ENCODE assay signal across 30 mouse cellular contexts in the genomic region with DNA sequence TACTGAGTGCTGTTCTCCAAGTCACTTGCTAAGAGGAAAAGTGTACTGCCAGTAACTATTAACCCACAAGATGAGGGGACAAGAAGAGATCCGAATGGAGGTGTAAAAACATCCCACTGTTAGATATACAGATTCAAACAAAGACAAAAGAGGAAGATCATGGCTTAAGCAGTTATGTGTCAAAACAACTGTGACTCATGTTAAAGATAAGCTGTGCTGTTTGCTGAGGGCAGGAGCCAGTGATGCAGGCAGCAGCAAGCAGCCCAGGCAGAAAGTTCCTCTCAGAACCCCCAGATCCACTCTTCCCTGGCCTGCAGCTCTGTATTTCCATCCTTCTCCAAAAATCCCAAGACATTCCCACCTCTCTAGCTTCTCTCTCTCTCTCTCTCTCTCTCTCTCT.
A peak's percentile ranks its signal among the peaks of the same experiment; 100 is the strongest.
DNase-seq lines count a peak whose midpoint lies in the region; ATAC-seq and TF ChIP-seq lines count a peak whose summit lies in the region.
"Had no signal": no experiment of that assay in that cellular context is flagged by ENCODE, and none has a peak within 500 bp of the region (broad histone marks: within the 10 kb centered on the region; RNA-seq: fewer than 3 reads in every experiment).

No protein-coding gene starts in this region.

- CTCF ChIA-PET in Patski (lab: Charles Lee): interaction anchor here (3.0 kb wide), 1 partner anchor 12 kb away, joined by 13 read pairs; no protein-coding TSS in a partner anchor

- 0 out of 2 replicates have a peak overlapping the region, but pooled peaks have one; percentile 21 for H3K9ac ChIP-seq in heart, embryonic 14.5 days (ENCODE audit: low read length)
- H3K9ac ChIP-seq: forebrain, embryonic 13.5 days; hindbrain, embryonic 13.5 days; liver, embryonic 12.5 days; liver, postnatal 0 days; midbrain, embryonic 15.5 days had no signal

- peaks cover 15 to 53% of the 10 kb centered on the region in 2 experiments for H3K4me1 ChIP-seq in heart, embryonic 14.5 days (ENCODE audit: control insufficient read depth in 2 of 2, insufficient read depth in 2 of 2, low read length in 2 of 2)

- no peak overlapping the region for H3K4me3 ChIP-seq in heart, embryonic 14.5 days (ENCODE audit: control insufficient read depth in 1 of 2, insufficient read depth in 1 of 2, low read depth in 1 of 2, low read length in 2 of 2)
- H3K4me3 ChIP-seq: forebrain, embryonic 13.5 days; hindbrain, embryonic 13.5 days; liver, embryonic 12.5 days; midbrain, embryonic 15.5 days had no signal

- ATAC-seq in heart, embryonic 14.5 days (ENCODE audit: insufficient number of reproducible peaks, insufficient read depth, low FRiP score, low read depth): no peak
- ATAC-seq in Patski: peak; percentile 57
- ATAC-seq in megakaryocyte progenitor cell, adult 5-6 weeks (replicated peaks; ENCODE audit: poor library complexity): peak; percentile 54
- ATAC-seq: activated CD4-positive, CD25-positive, alpha-beta regulatory T cell, adult 4 months; forebrain, embryonic 13.5 days; intestine, embryonic 16.5 days; liver, embryonic 12.5 days; liver, postnatal 0 days; midbrain, embryonic 15.5 days had no signal

- no peaks in the 10 kb centered on the region for H3K27me3 ChIP-seq in heart, embryonic 14.5 days (ENCODE audit: control insufficient read depth, insufficient read depth, low read length)
- H3K27me3 ChIP-seq in Patski: no peaks in the 10 kb centered on the region
- H3K27me3 ChIP-seq: CH12.LX; forebrain, embryonic 13.5 days; hindbrain, embryonic 13.5 days; liver, embryonic 12.5 days; midbrain, embryonic 15.5 days had no signal

- intact Hi-C loops in heart, postnatal 10 days (cut with DNase I): no loop called here

- 14% methylated on average over 1 of the region's 1 CpGs for WGBS in heart, embryonic 14.5 days

- no peaks in the 10 kb centered on the region for H3K36me3 ChIP-seq in heart, embryonic 14.5 days (ENCODE audit: control insufficient read depth, insufficient read depth, low read length)
- H3K36me3 ChIP-seq: hindbrain, embryonic 13.5 days; liver, embryonic 12.5 days; midbrain, embryonic 15.5 days had no signal

- no peaks in the 10 kb centered on the region for H3K9me3 ChIP-seq in heart, embryonic 14.5 days (ENCODE audit: control insufficient read depth, low read length)
- H3K9me3 ChIP-seq: forebrain, embryonic 13.5 days; hindbrain, embryonic 13.5 days; liver, embryonic 12.5 days; midbrain, embryonic 15.5 days had no signal

- POLR2A ChIA-PET in Patski (lab: Charles Lee): interaction anchor here (0.6 kb wide), 1 partner anchor 196 kb away, joined by 5 read pairs; no protein-coding TSS in a partner anchor

- DNase-seq in heart, postnatal 10 days: no peak
- DNase-seq in MEL-GATA-1-ER (ENCODE audit: extremely low read depth, low read depth) (peak; percentile 38), Patski (ENCODE audit: low read depth, low spot score) (no peak)
- no peak for DNase-seq in spleen, postnatal 36 days (ENCODE audit: low spot score in 2 of 2)
- DNase-seq in natural killer cell, adult 2 months (ENCODE audit: low spot score in 2 of 2): no peak
- DNase-seq: adrenal gland, adult 2 months; cerebellum, adult 8-10 months; cerebellum, postnatal 25 days; gastrocnemius, postnatal 10 days; heart, adult 18-20 months; kidney, adult 8-10 months; kidney, postnatal 10 days; layer of hippocampus, adult 9-11 months; left cerebral cortex, postnatal 4 days; liver, postnatal 0 days; lung, postnatal 36 days; right cerebral cortex, postnatal 25 days; spleen, adult 18-20 months; thymus, adult 18-20 months; thymus, postnatal 25 days had no signal

- 0 out of 4 replicates have a peak overlapping the region, but pooled peaks of 1 of the 2 experiments have one; percentile 1 for H3K27ac ChIP-seq in heart, embryonic 14.5 days (replicated peaks in 1 of 2; ENCODE audit: control insufficient read depth in 1 of 2, insufficient read depth in 1 of 2, low read depth in 2 of 2, low read length in 2 of 2)
- H3K27ac ChIP-seq: forebrain, embryonic 13.5 days; hindbrain, embryonic 13.5 days; liver, embryonic 12.5 days; midbrain, embryonic 15.5 days; stomach, postnatal 0 days had no signal

- no peak overlapping the region for H3K4me2 ChIP-seq in heart, embryonic 14.5 days (ENCODE audit: low read length)
- H3K4me2 ChIP-seq: forebrain, embryonic 13.5 days; hindbrain, embryonic 13.5 days; liver, embryonic 12.5 days; midbrain, embryonic 15.5 days had no signal

- in situ Hi-C loops in Patski (cut with MboI; ENCODE audit: low pct_unique_long_range_greater_than_20kb): loop anchor here (25.0 kb wide), 1 partner anchor 1338 kb away; no protein-coding TSS in a partner anchor

- TF ChIP-seq CTCF in Patski (IDR thresholded peaks at IDR 0.05): no peak
